Mouse (Mus musculus): Measurements from ENCODE around the gene Fam20a.

GRCm38 (mm10) chr11:109721320-109721780, 729 bp downstream of the Fam20a start:
- TF ChIP-seq CTCF (IDR thresholded peaks at IDR 0.05) (peak; percentile 39), EP300 (IDR thresholded peaks at IDR 0.05) (no peak)
